Mouse (Mus musculus) kidney, adult 8-10 months (tissue): ENCODE data around the gene Spats2l.
A peak's percentile ranks its signal among the peaks of the same experiment; 100 is the strongest.

Experiments
- DNase-seq, 2 experiments: peaks; one replicate each; pipeline ENCODE4 v3.0.0; 2022

Gene Spats2l

DNA sequence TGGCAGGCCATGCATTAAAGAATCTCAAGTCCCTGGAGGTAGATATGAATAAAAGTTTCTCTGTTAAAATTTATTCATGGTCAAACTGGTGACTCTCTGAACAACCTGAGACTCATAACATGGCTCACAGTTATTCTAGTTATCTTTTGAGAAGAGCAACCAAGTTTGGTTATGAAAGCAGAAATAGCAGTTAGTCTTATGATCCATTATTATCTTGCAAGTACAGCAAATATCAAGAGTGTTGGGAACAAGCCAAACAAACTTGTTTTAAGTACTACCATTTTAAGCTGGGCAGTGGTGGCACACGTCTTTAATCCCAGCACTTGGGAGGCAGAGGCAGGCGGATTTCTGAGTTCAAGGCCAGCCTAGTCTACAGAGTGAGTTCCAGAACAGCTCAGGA is 217.3 kb downstream of the Spats2l start:
- DNase-seq, result no peak

DNA sequence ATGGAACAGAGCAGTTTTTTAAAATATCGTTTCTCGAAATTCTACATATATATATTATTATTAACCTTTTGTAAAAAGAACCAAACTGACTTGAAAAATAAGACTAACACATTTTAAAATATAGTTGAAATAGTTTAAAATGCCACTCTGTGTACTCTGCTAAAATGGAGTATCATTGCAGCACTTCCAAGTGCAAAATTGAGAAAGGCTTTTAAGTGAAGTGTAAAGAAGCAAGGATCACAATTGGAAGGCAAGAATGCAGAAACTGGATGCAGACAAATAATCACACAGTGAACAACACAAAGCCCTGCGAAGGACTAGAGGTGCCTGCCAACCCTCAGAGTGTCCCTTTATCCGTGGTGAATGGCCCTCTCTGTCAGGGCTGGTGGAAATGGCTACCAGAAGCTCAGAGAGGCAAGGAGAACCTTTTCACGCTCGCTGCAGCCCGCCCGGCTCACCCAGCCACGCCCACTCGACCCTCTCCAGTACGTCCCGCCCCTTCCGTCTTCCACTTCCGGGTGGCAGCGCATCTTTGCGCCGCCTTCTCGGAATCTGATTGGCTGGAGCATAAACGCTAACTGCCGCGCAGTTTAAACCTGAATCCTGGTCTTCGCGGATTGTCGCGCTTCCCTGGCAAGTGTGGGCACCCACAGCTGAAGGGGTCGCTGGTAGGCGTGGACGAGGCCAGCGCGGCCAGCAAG is 221.6 kb downstream of the Spats2l start, which contains the start of gene Sgo2a:
Gene Sgo2a (plus strand): TSS at position 540 of the 701 bp plus-strand sequence.
- peak; percentile 88 to 90 for DNase-seq

DNA sequence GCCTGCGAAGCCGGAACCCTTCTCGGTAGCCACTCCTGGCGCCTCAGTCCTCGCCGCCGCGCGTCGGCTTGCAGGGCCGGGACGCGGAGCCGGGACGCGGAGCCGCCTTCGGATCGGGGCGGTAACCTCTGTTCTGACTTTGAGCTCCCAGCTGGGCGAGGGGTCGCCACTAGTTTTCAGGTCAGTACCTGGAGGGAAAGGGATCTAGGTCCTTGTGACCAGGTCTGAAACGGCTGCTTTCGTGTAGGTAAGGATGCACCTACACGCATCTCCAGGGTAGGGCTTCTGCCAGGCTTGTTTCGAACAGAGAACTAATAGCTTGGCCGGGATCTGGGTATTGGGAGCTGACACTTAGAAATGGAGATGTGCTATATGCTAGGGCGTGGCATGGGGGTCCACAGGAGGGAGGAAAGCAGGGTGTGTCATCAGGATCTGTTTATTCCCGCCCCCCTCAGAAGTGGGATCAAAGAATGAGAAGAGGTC is 222.2 kb downstream of the Spats2l start:
- no peak for DNase-seq
